Mouse (Mus musculus): Measurements from ENCODE around the gene Timm23.

DNA sequence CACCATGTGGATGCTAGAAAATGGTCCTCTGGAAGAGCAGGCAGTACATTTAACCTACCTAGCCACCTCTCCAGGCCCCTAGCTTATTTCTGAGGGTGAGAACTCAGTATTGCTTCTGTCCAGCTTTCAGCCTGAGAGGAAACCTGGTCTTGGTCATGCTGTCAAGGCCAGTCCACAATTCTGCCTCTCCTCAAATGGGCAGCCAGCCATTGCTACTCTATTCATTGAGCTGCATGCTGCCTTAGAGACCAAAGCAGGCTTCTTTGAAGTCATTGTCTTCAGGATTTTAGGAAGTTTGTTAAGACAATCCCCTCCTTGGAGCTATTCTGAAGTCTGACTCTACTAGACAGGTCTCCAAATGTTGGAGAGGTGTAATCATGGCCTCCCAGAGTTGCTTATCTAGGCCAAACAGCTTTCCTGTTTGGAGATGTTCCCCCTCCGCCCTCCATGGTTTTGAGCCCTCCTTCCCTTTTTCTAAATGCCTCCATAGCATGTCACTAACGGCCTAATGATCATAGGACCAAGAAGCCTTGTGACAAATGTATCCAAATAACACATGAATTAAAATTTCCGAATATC, 33.0 kb downstream of the Timm23 start:
- TF ChIP-seq CTCF (IDR thresholded peaks at IDR 0.05 in 2 of 3, conservative IDR thresholded peaks at IDR 0.05 in 1 of 3; ENCODE audit: control insufficient read depth in 1 of 3, insufficient read depth in 1 of 3, low read depth in 2 of 3, low read length in 3 of 3, poor library complexity in 1 of 3, severe bottlenecking in 1 of 3): no peak
- peak; percentile 100 for TF ChIP-seq GATA1 (IDR thresholded peaks at IDR 0.05; ENCODE audit: low read depth, low read length)
- TF ChIP-seq POLR2A (IDR thresholded peaks at IDR 0.05; ENCODE audit: control insufficient read depth in 1 of 2, insufficient read depth in 1 of 2, low read depth in 1 of 2, low read length in 2 of 2, poor library complexity in 1 of 2): no peak
